Mouse (Mus musculus): ENCODE measurements around the gene Steap2. TPM values are rescaled to one million over a fixed set of nuclear protein-coding genes. Genes with fewer than 3 reads are reported as not detected.

Steap2 gene
- total RNA-seq (2012; rRNA removed) (not detected in 2 replicates), polyA plus RNA-seq (2012; ENCODE audit: insufficient read depth in 1 of 2, insufficient read length in 2 of 2, low read depth in 1 of 2, low replicate concordance in 2 of 2, missing spikeins in 1 of 2) (not detected)

DNA sequence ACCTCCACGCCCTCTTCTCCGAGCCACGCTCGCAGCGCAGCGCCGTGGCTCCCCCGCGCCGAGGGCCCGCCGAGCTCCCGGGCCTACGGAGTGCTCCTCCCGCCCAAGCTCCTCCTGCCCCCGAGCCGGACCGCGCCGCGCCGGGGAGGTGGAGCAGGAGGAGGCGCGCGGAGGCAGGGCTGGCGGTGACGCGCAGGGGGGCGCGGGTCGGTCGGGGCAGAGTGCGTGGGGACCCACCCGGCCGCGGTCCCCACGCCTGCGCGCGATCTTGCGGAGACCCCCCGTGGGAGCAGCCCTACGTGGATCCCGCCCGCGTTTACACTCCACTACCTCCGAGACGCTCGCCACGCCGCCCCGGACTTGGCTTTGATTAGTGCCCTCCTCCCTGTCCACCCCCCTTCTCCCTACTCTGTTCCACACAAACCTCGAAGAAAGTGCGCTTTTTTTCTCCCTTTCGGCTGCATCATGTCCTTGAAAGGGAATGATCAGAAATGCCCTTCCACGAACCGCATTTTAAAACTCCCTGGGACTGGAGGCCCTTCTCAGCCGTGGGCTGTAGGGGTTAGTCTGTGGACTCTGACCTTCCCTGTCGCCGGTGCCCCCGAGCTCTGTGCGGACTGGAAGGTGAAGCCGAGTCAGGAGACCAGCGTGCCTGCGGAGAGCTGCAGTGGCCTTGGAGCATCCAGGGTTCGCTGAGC is at the start of gene Steap2:
Gene Steap2, minus strand, starts transcription at position 623 of the 698 bp plus-strand sequence.
- H3K4me3 ChIP-seq (ENCODE audit: control insufficient read depth in 1 of 2, insufficient read depth in 1 of 2, low read depth in 2 of 2, low read length in 2 of 2), result no peak within 1 kb of the TSS
- TF ChIP-seq GATA1 (IDR thresholded peaks at IDR 0.05; ENCODE audit: low read depth, low read length), result no peak
- TF ChIP-seq USF1 (IDR thresholded peaks at IDR 0.05; ENCODE audit: low read depth, low read length), result no peak
- no peak for TF ChIP-seq RCOR1 (IDR thresholded peaks at IDR 0.05; ENCODE audit: low read depth, low read length)
- TF ChIP-seq ETS1 (IDR thresholded peaks at IDR 0.05; ENCODE audit: low read depth, low read length), result no peak
- TF ChIP-seq CHD2 (IDR thresholded peaks at IDR 0.05; ENCODE audit: low read length), result no peak
- TF ChIP-seq EP300 (IDR thresholded peaks at IDR 0.05; ENCODE audit: low read depth in 1 of 2, low read length in 2 of 2), result no peak
- TF ChIP-seq POLR2A (IDR thresholded peaks at IDR 0.05; ENCODE audit: control insufficient read depth in 1 of 2, insufficient read depth in 1 of 2, low read depth in 1 of 2, low read length in 2 of 2, poor library complexity in 1 of 2), result no peak
- TF ChIP-seq SMC3 (IDR thresholded peaks at IDR 0.05; ENCODE audit: low read depth, low read length), result no peak
- TF ChIP-seq ELF1 (IDR thresholded peaks at IDR 0.05; ENCODE audit: low read depth, low read length), result no peak
- no peak for TF ChIP-seq ZKSCAN1 (IDR thresholded peaks at IDR 0.05; ENCODE audit: low read depth, low read length)
- no peak for TF ChIP-seq HCFC1 (IDR thresholded peaks at IDR 0.05; ENCODE audit: low read depth, low read length)
- TF ChIP-seq MXI1 (IDR thresholded peaks at IDR 0.05; ENCODE audit: low read depth, low read length), result no peak

DNA sequence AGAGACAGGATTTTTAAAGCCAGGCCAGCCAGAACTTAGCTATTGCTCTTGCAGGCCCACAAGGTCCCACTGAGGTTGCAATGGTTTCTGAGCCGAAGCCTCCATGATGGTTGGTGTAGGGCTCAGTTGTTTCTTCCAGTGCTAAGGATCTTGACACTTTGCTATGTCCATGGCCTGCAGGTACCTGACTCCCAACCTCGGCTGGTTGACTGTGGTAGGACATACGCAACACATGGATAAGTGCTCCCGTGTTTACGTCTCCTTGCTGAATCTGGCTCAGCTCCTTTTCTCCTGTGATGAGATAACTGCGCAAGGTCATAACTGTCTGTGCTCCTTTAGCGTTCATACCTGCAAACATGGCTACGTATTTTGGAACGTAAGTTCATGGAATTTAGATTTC is 40.1 kb upstream of the Steap2 start:
- Histone ChIP-seq H3K27me3 (ENCODE audit: control insufficient read depth in 1 of 2, insufficient read depth in 2 of 2, low read length in 2 of 2) (no peaks in the 10 kb centered on the region), H3K4me1 (ENCODE audit: control insufficient read depth in 1 of 2, insufficient read depth in 2 of 2, low read length in 2 of 2) (no peaks in the 10 kb centered on the region), H3K27ac (ENCODE audit: control insufficient read depth, low read depth, low read length) (no peak overlapping the region), H3K36me3 (ENCODE audit: control insufficient read depth in 1 of 2, insufficient read depth in 2 of 2, low read length in 2 of 2) (no peaks in the 10 kb centered on the region), H3K9me3 (replicated peaks; ENCODE audit: insufficient read depth, low read length) (no peaks in the 10 kb centered on the region), H3K79me2 (ENCODE audit: control insufficient read depth, insufficient read depth, low read length, poor library complexity) (no peaks in the 10 kb centered on the region), H3K4me3 (ENCODE audit: control insufficient read depth in 1 of 2, insufficient read depth in 1 of 2, low read depth in 2 of 2, low read length in 2 of 2) (no peak overlapping the region), H3K9ac (ENCODE audit: control insufficient read depth, low read depth, low read length, poor library complexity, severe bottlenecking) (no peak overlapping the region)
- no peak for DNase-seq (ENCODE audit: low read depth, low spot score)
- TF ChIP-seq TCF12 (IDR thresholded peaks at IDR 0.05; ENCODE audit: low read depth, low read length), result no peak
- TF ChIP-seq MYC (IDR thresholded peaks at IDR 0.05; ENCODE audit: low read depth, low read length), result no peak

More for the DNA sequence above, at the start of gene Steap2:
- Histone ChIP-seq H3K27ac (ENCODE audit: control insufficient read depth, low read depth, low read length) (no peak within 1 kb of the TSS), H3K36me3 (ENCODE audit: control insufficient read depth in 1 of 2, insufficient read depth in 2 of 2, low read length in 2 of 2) (no peaks in the 10 kb centered on the region), H3K27me3 (ENCODE audit: control insufficient read depth in 1 of 2, insufficient read depth in 2 of 2, low read length in 2 of 2) (no peaks in the 10 kb centered on the region), H3K9me3 (replicated peaks; ENCODE audit: insufficient read depth, low read length) (no peaks in the 10 kb centered on the region), H3K4me1 (ENCODE audit: control insufficient read depth in 1 of 2, insufficient read depth in 2 of 2, low read length in 2 of 2) (no peaks in the 10 kb centered on the region), H3K79me2 (ENCODE audit: control insufficient read depth, insufficient read depth, low read length, poor library complexity) (no peaks in the 10 kb centered on the region), H3K9ac (ENCODE audit: control insufficient read depth, low read depth, low read length, poor library complexity, severe bottlenecking) (no peak within 1 kb of the TSS)
- no peak for DNase-seq (ENCODE audit: low read depth, low spot score)

GRCm38 (mm10) chr5:5732858-5733257 is 38.5 kb upstream of the Steap2 start:
- Histone ChIP-seq H3K79me2 (ENCODE audit: control insufficient read depth, insufficient read depth, low read length, poor library complexity) (no peaks in the 10 kb centered on the region), H3K27me3 (ENCODE audit: control insufficient read depth in 1 of 2, insufficient read depth in 2 of 2, low read length in 2 of 2) (no peaks in the 10 kb centered on the region), H3K9me3 (replicated peaks; ENCODE audit: insufficient read depth, low read length) (no peaks in the 10 kb centered on the region), H3K4me1 (ENCODE audit: control insufficient read depth in 1 of 2, insufficient read depth in 2 of 2, low read length in 2 of 2) (no peaks in the 10 kb centered on the region), H3K36me3 (ENCODE audit: control insufficient read depth in 1 of 2, insufficient read depth in 2 of 2, low read length in 2 of 2) (no peaks in the 10 kb centered on the region), H3K27ac (ENCODE audit: control insufficient read depth, low read depth, low read length) (no peak overlapping the region), H3K9ac (ENCODE audit: control insufficient read depth, low read depth, low read length, poor library complexity, severe bottlenecking) (no peak overlapping the region), H3K4me3 (ENCODE audit: control insufficient read depth in 1 of 2, insufficient read depth in 1 of 2, low read depth in 2 of 2, low read length in 2 of 2) (no peak overlapping the region)
- TF ChIP-seq E2F4 (IDR thresholded peaks at IDR 0.05; ENCODE audit: borderline replicate concordance, low read depth, low read length), result no peak
- TF ChIP-seq CTCF (IDR thresholded peaks at IDR 0.05 in 2 of 3, conservative IDR thresholded peaks at IDR 0.05 in 1 of 3; ENCODE audit: control insufficient read depth in 1 of 3, insufficient read depth in 1 of 3, low read depth in 2 of 3, low read length in 3 of 3, poor library complexity in 1 of 3, severe bottlenecking in 1 of 3), result no peak
- TF ChIP-seq POLR2AphosphoS5 (IDR thresholded peaks at IDR 0.05; ENCODE audit: borderline replicate concordance, low read depth, low read length), result no peak
- TF ChIP-seq NRF1 (IDR thresholded peaks at IDR 0.05; ENCODE audit: insufficient read depth, low read depth, low read length, poor library complexity, severe bottlenecking), result no peak
- no peak for TF ChIP-seq RAD21 (IDR thresholded peaks at IDR 0.05; ENCODE audit: low read depth, low read length)
- no peak for TF ChIP-seq GABPA (IDR thresholded peaks at IDR 0.05; ENCODE audit: low read depth, low read length)
- no peak for TF ChIP-seq CHD1 (IDR thresholded peaks at IDR 0.05; ENCODE audit: low read depth, low read length)
- TF ChIP-seq KAT2A (conservative IDR thresholded peaks at IDR 0.05; ENCODE audit: low read depth, low read length), result no peak
- no peak for TF ChIP-seq MXI1 (IDR thresholded peaks at IDR 0.05; ENCODE audit: low read depth, low read length)
- DNase-seq (ENCODE audit: low read depth, low spot score), result no peak

All from MEL (cell line).